Comparison of ENCODE assay signal across 8 mouse cellular contexts in the genomic region with DNA sequence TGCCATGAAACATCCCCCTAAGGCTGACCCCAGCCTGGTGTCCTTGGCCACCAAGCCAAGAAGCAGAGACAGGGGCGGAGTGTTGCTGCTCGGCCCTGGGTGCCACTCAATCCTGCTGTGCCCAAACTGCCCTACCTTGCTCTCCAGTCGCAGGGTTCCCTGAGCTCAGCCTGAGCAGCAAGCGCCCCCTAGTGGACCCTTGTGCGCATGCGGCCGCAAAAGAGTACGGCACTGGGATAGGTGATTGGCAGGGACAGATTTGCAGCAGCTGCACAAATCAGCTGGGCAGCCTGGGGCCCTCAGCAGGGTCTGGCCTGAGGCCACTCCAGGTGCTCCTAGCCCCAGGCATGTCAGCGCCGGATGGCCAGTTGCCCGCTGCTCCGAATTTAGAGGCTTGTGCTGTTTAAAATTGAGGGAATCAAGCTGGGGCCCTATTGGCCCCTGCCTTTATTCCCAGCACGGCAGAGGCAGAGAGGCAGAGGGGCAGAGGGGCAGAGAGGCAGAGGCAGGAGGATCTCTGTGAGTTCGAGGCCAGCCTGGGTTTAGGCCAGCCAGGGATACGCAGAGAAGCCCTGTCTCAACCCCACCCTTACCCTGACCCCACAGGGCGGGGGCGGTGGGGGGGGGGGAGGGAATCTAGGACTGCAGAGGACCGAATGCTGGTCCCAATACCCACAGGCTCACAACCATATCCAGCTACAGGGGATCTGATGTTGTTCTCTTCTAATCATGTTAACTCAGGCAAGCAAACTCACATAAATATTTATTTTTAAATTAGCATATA. TPM values are rescaled to one million over a fixed set of nuclear protein-coding genes. Genes with fewer than 3 reads are reported as not detected.
DNase-seq lines count a peak whose midpoint lies in the region; ATAC-seq lines count a peak whose summit lies in the region.

No protein-coding gene starts in this region.

- H3K4me3 ChIP-seq in heart, embryonic 12.5 days = no peak overlapping the region
- H3K4me3 ChIP-seq in kidney, embryonic 16.5 days (ENCODE audit: low read length) = no peak overlapping the region
- no peak overlapping the region for H3K4me3 ChIP-seq in neural tube, embryonic 13.5 days

- H3K27ac ChIP-seq in heart, embryonic 12.5 days (ENCODE audit: poor library complexity, severe bottlenecking) = no peak overlapping the region
- no peak overlapping the region for H3K27ac ChIP-seq in kidney, embryonic 16.5 days (ENCODE audit: low read length)
- H3K27ac ChIP-seq in neural tube, embryonic 13.5 days (replicated peaks) = no peak overlapping the region

- WGBS in heart, embryonic 12.5 days = 13% methylated on average over 18 of the region's 18 CpGs
- WGBS in kidney, embryonic 16.5 days = 27% methylated on average over 18 of the region's 18 CpGs
- 23% methylated on average over 18 of the region's 18 CpGs for WGBS in neural tube, embryonic 13.5 days

- peak; percentile 44 to 52 for DNase-seq in CD8-positive naive resting alpha-beta T cell, adult 2 months (ENCODE audit: low read depth in 2 of 2, low spot score in 2 of 2)
- DNase-seq in adrenal gland, adult (ENCODE audit: inconsistent age in 2 of 2, low spot score in 1 of 2) = peak; percentile 47 to 84
- peak; percentile 93 for DNase-seq in embryo, embryonic 10.5 days (ENCODE audit: low spot score)
- DNase-seq in lung, adult 18-20 months = peak; percentile 25 to 38
- peak; percentile 51 to 55 for DNase-seq in thymus, postnatal 36 days

- no peaks in the 10 kb centered on the region for H3K9me3 ChIP-seq in heart, embryonic 12.5 days (replicated peaks)
- no peaks in the 10 kb centered on the region for H3K9me3 ChIP-seq in kidney, embryonic 16.5 days (ENCODE audit: low read length)
- H3K9me3 ChIP-seq in neural tube, embryonic 13.5 days = 0 out of 2 replicates have a peak, but pooled peaks cover 3% of the 10 kb centered on the region

- H3K27me3 ChIP-seq in heart, embryonic 12.5 days (replicated peaks) = peaks cover 68% of the 10 kb centered on the region
- H3K27me3 ChIP-seq in kidney, embryonic 16.5 days (ENCODE audit: insufficient read depth, low read length) = peaks cover 53% of the 10 kb centered on the region
- H3K27me3 ChIP-seq in neural tube, embryonic 13.5 days = peaks cover 71% of the 10 kb centered on the region

- H3K9ac ChIP-seq in heart, embryonic 12.5 days = no peak overlapping the region
- H3K9ac ChIP-seq in kidney, embryonic 16.5 days (replicated peaks; ENCODE audit: low read length) = no peak overlapping the region
- H3K9ac ChIP-seq in neural tube, embryonic 13.5 days = no peak overlapping the region

- no peaks in the 10 kb centered on the region for H3K36me3 ChIP-seq in heart, embryonic 12.5 days
- no peaks in the 10 kb centered on the region for H3K36me3 ChIP-seq in kidney, embryonic 16.5 days (ENCODE audit: insufficient read depth, low read length)
- H3K36me3 ChIP-seq in neural tube, embryonic 13.5 days = no peaks in the 10 kb centered on the region

- H3K4me2 ChIP-seq in heart, embryonic 12.5 days = peak overlapping the region; percentile 10
- H3K4me2 ChIP-seq in kidney, embryonic 16.5 days (replicated peaks; ENCODE audit: low read depth, low read length) = 0 out of 2 replicates have a peak overlapping the region, but pooled peaks have one; percentile 33
- no peak overlapping the region for H3K4me2 ChIP-seq in neural tube, embryonic 13.5 days

- ATAC-seq in heart, embryonic 12.5 days (ENCODE audit: insufficient number of reproducible peaks, low FRiP score) = peak; percentile 73; the same call in 1 of the 2 replicates
- ATAC-seq in kidney, embryonic 16.5 days (ENCODE audit: low FRiP score, low TSS enrichment) = peak; percentile 85
- ATAC-seq in neural tube, embryonic 13.5 days (ENCODE audit: low read depth) = peak; percentile 81

- peaks cover 21% of the 10 kb centered on the region for H3K4me1 ChIP-seq in heart, embryonic 12.5 days (replicated peaks)
- H3K4me1 ChIP-seq in kidney, embryonic 16.5 days (ENCODE audit: insufficient read depth, low read length) = peaks cover 14% of the 10 kb centered on the region
- no peaks in the 10 kb centered on the region for H3K4me1 ChIP-seq in neural tube, embryonic 13.5 days (replicated peaks)

RNA-seq across cellular contexts. Expression of a gene that starts 13.8 kb away (rescaled TPM):
- not detected in 2 replicates for polyA plus RNA-seq in heart, embryonic 12.5 days (2016; fragmentation: Nextera tagmentation; extraction: Ambion mirVana)
- polyA plus RNA-seq in kidney, embryonic 16.5 days (2015; fragmentation: Nextera tagmentation; extraction: Ambion mirVana) = not detected in 2 replicates
- polyA plus RNA-seq in neural tube, embryonic 13.5 days (2015; fragmentation: Nextera tagmentation; extraction: Ambion mirVana) = not detected in 2 replicates

RNA-seq across cellular contexts. Expression of a gene that starts 23.6 kb away (rescaled TPM):
- not detected in 2 replicates for polyA plus RNA-seq in heart, embryonic 12.5 days (2016; fragmentation: Nextera tagmentation; extraction: Ambion mirVana)
- polyA plus RNA-seq in kidney, embryonic 16.5 days (2015; fragmentation: Nextera tagmentation; extraction: Ambion mirVana) = not detected in 2 replicates
- polyA plus RNA-seq in neural tube, embryonic 13.5 days (2015; fragmentation: Nextera tagmentation; extraction: Ambion mirVana) = not detected in 2 replicates

RNA-seq across cellular contexts. Expression of a gene that starts 28.9 kb away (rescaled TPM):
- polyA plus RNA-seq in heart, embryonic 12.5 days (2016; fragmentation: Nextera tagmentation; extraction: Ambion mirVana) = not detected in 2 replicates
- polyA plus RNA-seq in kidney, embryonic 16.5 days (2015; fragmentation: Nextera tagmentation; extraction: Ambion mirVana) = not detected in 2 replicates
- not detected in 2 replicates for polyA plus RNA-seq in neural tube, embryonic 13.5 days (2015; fragmentation: Nextera tagmentation; extraction: Ambion mirVana)

Comparison
In these comparisons a context has a peak if more than half of its experiments do, and no peak if none do; other contexts are left out.
1. DNase-seq: peak in every context shown above with its lines; median percentile 93 in embryo, embryonic 10.5 days; 66 in adrenal gland, adult; 53 in thymus, postnatal 36 days; 48 in CD8-positive naive resting alpha-beta T cell, adult 2 months; 32 in lung, adult 18-20 months.